Mouse (Mus musculus): ENCODE data around the gene Olfr1039.
"Not testable (repeated sequence)": the region's sequence is repeated elsewhere in the genome, so short reads cannot be mapped to it uniquely, and the experiment has no call there.

Gene Olfr1039

GRCm38 (mm10) chr2:86135828-86136227 lies at the start of gene Olfr1039:
Gene Olfr1039 (minus strand): TSS chr2:86135928.
- no peak for DNase-seq (ENCODE audit: low read depth)

- DNase-seq (ENCODE audit: low read depth) = no peak
Observed at GRCm38 (mm10) chr2:86179950-86180349, 44.2 kb upstream of the Olfr1039 start.

GRCm38 (mm10) chr2:86177720-86178119 lies 42.0 kb upstream of the Olfr1039 start, which contains the start of gene Olfr1044:
Gene Olfr1044 (minus strand): TSS chr2:86177820.
- DNase-seq (ENCODE audit: low read depth) = no peak

GRCm38 (mm10) chr2:86175422-86175821 lies 39.7 kb upstream of the Olfr1039 start:
- DNase-seq (ENCODE audit: low read depth) = not testable (repeated sequence)

- DNase-seq (ENCODE audit: low read depth) = no peak
Observed at GRCm38 (mm10) chr2:86167422-86167821, 31.7 kb upstream of the Olfr1039 start, which contains the start of gene Olfr1043. Gene Olfr1043 (minus strand): TSS chr2:86167522.

GRCm38 (mm10) chr2:86161738-86162137 lies 26.0 kb upstream of the Olfr1039 start, which contains the start of gene Olfr1042:
Gene Olfr1042 (minus strand): TSS chr2:86161838.
- DNase-seq (ENCODE audit: low read depth) = no peak

GRCm38 (mm10) chr2:86146632-86147031 lies 10.9 kb upstream of the Olfr1039 start, which contains the start of gene Olfr1040:
Gene Olfr1040 (minus strand): TSS chr2:86146732.
- no peak for DNase-seq (ENCODE audit: low read depth)

GRCm38 (mm10) chr2:86087285-86087684 lies 48.4 kb downstream of the Olfr1039 start, which contains the start of gene Olfr1037:
Gene Olfr1037 (minus strand): TSS chr2:86087385.
- DNase-seq (ENCODE audit: low read depth) = no peak

GRCm38 (mm10) chr2:86080478-86080877 lies 55.2 kb downstream of the Olfr1039 start:
- DNase-seq (ENCODE audit: low read depth) = not testable (repeated sequence)
